Mouse (Mus musculus): ENCODE measurements around the gene Klrd1. TPM values are rescaled to one million over a fixed set of nuclear protein-coding genes. Genes with fewer than 3 reads are reported as not detected.
"Not testable (repeated sequence)": the region's sequence is repeated elsewhere in the genome, so short reads cannot be mapped to it uniquely, and the experiment has no call there.

The Klrd1 gene
- polyA plus RNA-seq, 1 experiment, result not detected

DNA sequence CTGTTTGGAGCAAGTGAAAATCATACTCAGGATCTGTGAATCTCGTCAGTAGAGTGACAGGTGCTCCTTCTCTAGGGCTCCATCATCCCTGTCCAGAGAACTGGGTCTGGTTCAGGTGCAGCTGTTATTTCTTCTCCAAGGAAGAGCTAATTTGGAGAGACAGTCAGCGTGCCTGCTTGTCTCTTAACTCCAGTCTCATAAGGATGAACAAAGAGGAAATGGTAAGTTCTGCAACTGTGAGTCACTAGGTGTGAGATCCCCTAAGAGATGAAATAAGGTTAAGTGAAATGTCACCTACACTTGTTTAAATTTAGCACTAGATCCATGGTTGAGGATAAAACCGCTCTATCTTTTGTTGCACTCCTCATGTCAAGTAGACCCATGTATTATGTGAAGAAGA lies 8.6 kb upstream of the Klrd1 start:
- H3K4me1 ChIP-seq (ENCODE audit: control insufficient read depth, insufficient read depth, low read length), result no peaks in the 10 kb centered on the region
- no peak overlapping the region for H3K4me3 ChIP-seq (ENCODE audit: control insufficient read depth, low read depth, low read length)
- H3K36me3 ChIP-seq (ENCODE audit: control insufficient read depth, insufficient read depth, low read length), result no peaks in the 10 kb centered on the region
- H3K27me3 ChIP-seq (ENCODE audit: control insufficient read depth, insufficient read depth, low read length), result no peaks in the 10 kb centered on the region
- H3K27ac ChIP-seq (ENCODE audit: control insufficient read depth, insufficient read depth, low read depth, low read length), result no peak overlapping the region
- TF ChIP-seq POLR2A (IDR thresholded peaks at IDR 0.05; ENCODE audit: control insufficient read depth, low read depth, low read length), result no peak
- TF ChIP-seq CTCF (IDR thresholded peaks at IDR 0.05; ENCODE audit: control insufficient read depth, insufficient read depth, insufficient replicate concordance, low read depth, low read length), result no peak

- TF ChIP-seq POLR2A (IDR thresholded peaks at IDR 0.05; ENCODE audit: control insufficient read depth, low read depth, low read length) (no peak), CTCF (IDR thresholded peaks at IDR 0.05; ENCODE audit: control insufficient read depth, insufficient read depth, insufficient replicate concordance, low read depth, low read length) (no peak)
- Histone ChIP-seq H3K4me1 (ENCODE audit: control insufficient read depth, insufficient read depth, low read length) (no peaks in the 10 kb centered on the region), H3K36me3 (ENCODE audit: control insufficient read depth, insufficient read depth, low read length) (no peaks in the 10 kb centered on the region), H3K4me3 (ENCODE audit: control insufficient read depth, low read depth, low read length) (no peak overlapping the region), H3K27ac (ENCODE audit: control insufficient read depth, insufficient read depth, low read depth, low read length) (no peak overlapping the region), H3K27me3 (ENCODE audit: control insufficient read depth, insufficient read depth, low read length) (no peaks in the 10 kb centered on the region)
Observed at GRCm38 (mm10) chr6:129608372-129608771, 16.8 kb downstream of the Klrd1 start.

- H3K27me3 ChIP-seq (ENCODE audit: control insufficient read depth, insufficient read depth, low read length), result no peaks in the 10 kb centered on the region
- no peak for TF ChIP-seq CTCF (IDR thresholded peaks at IDR 0.05; ENCODE audit: control insufficient read depth, insufficient read depth, insufficient replicate concordance, low read depth, low read length)
- no peak for TF ChIP-seq POLR2A (IDR thresholded peaks at IDR 0.05; ENCODE audit: control insufficient read depth, low read depth, low read length)
- no peak within 1 kb of the TSS for H3K27ac ChIP-seq (ENCODE audit: control insufficient read depth, insufficient read depth, low read depth, low read length)
- H3K4me1 ChIP-seq (ENCODE audit: control insufficient read depth, insufficient read depth, low read length), result no peaks in the 10 kb centered on the region
- no peaks in the 10 kb centered on the region for H3K36me3 ChIP-seq (ENCODE audit: control insufficient read depth, insufficient read depth, low read length)
- H3K4me3 ChIP-seq (ENCODE audit: control insufficient read depth, low read depth, low read length), result no peak within 1 kb of the TSS
Observed at GRCm38 (mm10) chr6:129623735-129624134, 32.2 kb downstream of the Klrd1 start, which contains the start of gene Klrk1. Gene Klrk1 (minus strand): TSS chr6:129623864.

GRCm38 (mm10) chr6:129631046-129631445 lies 39.5 kb downstream of the Klrd1 start:
- not testable (repeated sequence) for H3K36me3 ChIP-seq (ENCODE audit: control insufficient read depth, insufficient read depth, low read length); H3K27me3 ChIP-seq (ENCODE audit: control insufficient read depth, insufficient read depth, low read length); H3K27ac ChIP-seq (ENCODE audit: control insufficient read depth, insufficient read depth, low read depth, low read length); H3K4me3 ChIP-seq (ENCODE audit: control insufficient read depth, low read depth, low read length); H3K4me1 ChIP-seq (ENCODE audit: control insufficient read depth, insufficient read depth, low read length)

- not testable (repeated sequence) for H3K4me1 ChIP-seq (ENCODE audit: control insufficient read depth, insufficient read depth, low read length); H3K4me3 ChIP-seq (ENCODE audit: control insufficient read depth, low read depth, low read length); H3K27me3 ChIP-seq (ENCODE audit: control insufficient read depth, insufficient read depth, low read length); H3K36me3 ChIP-seq (ENCODE audit: control insufficient read depth, insufficient read depth, low read length); H3K27ac ChIP-seq (ENCODE audit: control insufficient read depth, insufficient read depth, low read depth, low read length)
Observed at GRCm38 (mm10) chr6:129643237-129643636, 51.7 kb downstream of the Klrd1 start, which contains the start of gene Klrc3. Gene Klrc3 (minus strand): TSS chr6:129643337.

DNA sequence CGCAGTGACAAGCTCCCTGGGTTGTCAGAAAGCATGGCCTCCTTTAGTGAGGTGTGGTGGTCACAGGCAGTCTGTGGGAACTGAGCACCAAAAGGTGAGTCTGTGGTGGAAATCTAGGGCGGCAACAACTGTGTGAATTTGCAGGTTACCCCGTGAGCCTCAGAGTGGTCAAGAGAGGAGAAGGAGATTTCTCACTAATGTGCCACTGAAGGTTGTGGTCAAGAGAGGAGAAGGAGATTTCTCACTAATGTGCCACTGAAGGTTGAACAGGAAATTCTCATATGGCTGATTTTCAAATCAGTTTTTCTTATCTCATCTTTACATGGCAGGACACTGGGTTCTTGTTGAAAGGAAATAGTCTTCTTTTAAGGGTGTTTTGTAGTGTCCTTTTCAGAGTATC lies 52.5 kb downstream of the Klrd1 start:
- not testable (repeated sequence) for H3K36me3 ChIP-seq (ENCODE audit: control insufficient read depth, insufficient read depth, low read length); H3K4me1 ChIP-seq (ENCODE audit: control insufficient read depth, insufficient read depth, low read length); H3K27ac ChIP-seq (ENCODE audit: control insufficient read depth, insufficient read depth, low read depth, low read length); H3K4me3 ChIP-seq (ENCODE audit: control insufficient read depth, low read depth, low read length); H3K27me3 ChIP-seq (ENCODE audit: control insufficient read depth, insufficient read depth, low read length)

Other genes starting within 250 kb of the Klrd1 start
- 0.21 and 0.28 TPM in 2 replicates for gene Clec12a, start 249.1 kb upstream of the Klrd1 start, polyA plus RNA-seq (2012; rRNA removed)
- gene Clec12b, start 205.9 kb upstream of the Klrd1 start, polyA plus RNA-seq (2012; rRNA removed), result 3.6 and 7.1 TPM in 2 replicates
- 0.04 TPM in 1 of 2 replicates, not detected in the other for gene Clec1b, start 194.5 kb upstream of the Klrd1 start, polyA plus RNA-seq (2012; rRNA removed)
- gene Clec9a, start 182.9 kb upstream of the Klrd1 start, polyA plus RNA-seq (2012; rRNA removed), result 0.06 TPM in 1 of 2 replicates, not detected in the other
- gene Clec1a, start 139.8 kb upstream of the Klrd1 start, polyA plus RNA-seq (2012; rRNA removed), result 0.02 TPM in 1 of 2 replicates, not detected in the other
- 0.06 and 0.12 TPM in 2 replicates for gene Olr1, start 84.6 kb upstream of the Klrd1 start, polyA plus RNA-seq (2012; rRNA removed)
- gene Tmem52b, start 79.2 kb upstream of the Klrd1 start, polyA plus RNA-seq (2012; rRNA removed), result not detected in 2 replicates
- 279 and 296 TPM in 2 replicates for gene Gabarapl1, start 58.6 kb upstream of the Klrd1 start, polyA plus RNA-seq (2012; rRNA removed)
- 0.14 TPM in 2 replicates for gene Klre1, start 13.9 kb upstream of the Klrd1 start, polyA plus RNA-seq (2012; rRNA removed)
- gene Klrk1, start 32.1 kb downstream of the Klrd1 start, polyA plus RNA-seq (2012; rRNA removed), result not detected in 2 replicates
- gene Klrc3, start 51.6 kb downstream of the Klrd1 start, polyA plus RNA-seq (2012; rRNA removed), result not detected in 2 replicates
- not detected in 2 replicates for gene Klrc2, start 68.9 kb downstream of the Klrd1 start, polyA plus RNA-seq (2012; rRNA removed)
- gene Klrc1, start 87.2 kb downstream of the Klrd1 start, polyA plus RNA-seq (2012; rRNA removed), result not detected in 2 replicates
- gene Klri1, start 125.3 kb downstream of the Klrd1 start, polyA plus RNA-seq (2012; rRNA removed), result not detected in 2 replicates
- not detected in 2 replicates for gene Klri2, start 148.7 kb downstream of the Klrd1 start, polyA plus RNA-seq (2012; rRNA removed)
- not detected in 2 replicates for gene Gm156, start 192.5 kb downstream of the Klrd1 start, polyA plus RNA-seq (2012; rRNA removed)

Measured in testis, adult 2 months (tissue).